Mouse (Mus musculus) liver, adult 2 months (tissue): ENCODE measurements around the gene Dpf3.

Experiments
- CTCF ChIP-seq: fragments of 200-500 bp; IDR thresholded peaks from 2 replicates; pipeline ENCODE4 v1.5.1; 2011; ENCODE audit warnings: low read depth, low read length, control low read depth
- POLR2A ChIP-seq: fragments of 200-500 bp; IDR thresholded peaks from 2 replicates; pipeline ENCODE4 v1.6.1; 2011; ENCODE audit warnings: low read length, control low read depth; ENCODE audit not compliant: insufficient read depth; ENCODE audit errors: extremely low read depth

DNA sequence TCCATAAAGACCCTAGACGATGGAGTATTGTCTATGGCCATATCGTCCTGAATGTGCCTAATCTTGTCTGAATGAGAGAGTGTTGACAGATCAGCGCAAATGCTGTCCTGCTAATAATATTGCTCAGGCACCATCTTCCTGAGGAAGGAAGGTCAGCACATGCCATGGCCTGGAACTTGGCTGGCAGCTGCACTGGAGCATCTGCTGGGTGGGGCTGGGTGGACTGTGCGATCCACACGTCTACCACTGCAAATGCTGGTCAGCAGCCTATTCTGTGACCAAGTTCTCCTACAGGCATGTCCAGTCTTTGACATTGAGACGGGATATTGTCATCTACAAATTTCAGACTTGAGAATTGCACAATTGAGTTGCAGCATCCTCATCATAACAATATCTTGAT is 257.8 kb downstream of the Dpf3 start:
- TF ChIP-seq CTCF (no peak), POLR2A (no peak)
